Mouse (Mus musculus) olfactory bulb, adult 2 months (tissue): ENCODE results near the gene Dnajc10.

Experiments
- CTCF ChIP-seq: fragments of 200-500 bp; IDR thresholded peaks from 2 replicates; pipeline ENCODE4 v1.5.1; 2012; ENCODE audit warnings: low read depth, mild to moderate bottlenecking, low read length, moderate library complexity; ENCODE audit not compliant: insufficient read depth
- POLR2A ChIP-seq: fragments of 200-500 bp; IDR thresholded peaks from 2 replicates; pipeline ENCODE4 v1.6.1; 2012; ENCODE audit warnings: mild to moderate bottlenecking, low read depth, low read length, moderate library complexity; ENCODE audit not compliant: insufficient read depth

DNA sequence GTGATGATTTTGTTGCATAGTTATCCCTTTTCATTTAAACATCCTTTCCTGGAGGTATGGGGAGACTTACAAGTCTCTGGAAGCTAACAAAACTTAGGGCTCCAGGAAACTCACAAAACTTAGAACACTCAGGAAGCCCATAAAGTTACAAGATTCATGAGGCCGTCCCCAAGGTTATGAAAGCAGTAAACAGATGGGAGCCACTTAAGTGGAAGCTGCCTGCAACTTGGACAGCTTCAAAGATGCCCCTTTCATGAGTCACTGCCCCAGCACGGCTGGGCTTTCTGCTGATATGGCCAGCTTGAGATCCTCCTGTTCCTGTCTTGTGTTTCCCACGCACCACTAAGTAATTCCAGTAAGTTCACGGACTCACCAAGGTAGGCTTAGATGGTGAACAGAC lies 69.2 kb downstream of the Dnajc10 start:
- no peak for TF ChIP-seq CTCF
- TF ChIP-seq POLR2A, result no peak
